Mouse (Mus musculus) midbrain, embryonic 15.5 days (tissue): ENCODE results near the gene Pdzd2. TPM values are rescaled to one million over a fixed set of nuclear protein-coding genes. Genes with fewer than 3 reads are reported as not detected.

Source experiments
- ATAC-seq: fragments of 200-750 bp; cut with Nextera tagmentation; replicated peaks from 2 replicates; pipeline ENCODE4 v1.8.0; 2017; ENCODE audit warnings: moderate TSS enrichment
- H3K27ac ChIP-seq: fragments of 300-500 bp; sonication (generic); 2 replicates; pipeline ENCODE4 v1.5.1; 2015; ENCODE audit warnings: mild to moderate bottlenecking, inconsistent platforms
- H3K27me3 ChIP-seq: fragments of 300-500 bp; sonication (generic); replicated peaks from 2 replicates; pipeline ENCODE4 v1.6.1; 2015; ENCODE audit warnings: inconsistent platforms
- H3K36me3 ChIP-seq: fragments of 300-500 bp; sonication (generic); replicated peaks from 2 replicates; pipeline ENCODE4 v1.6.1; 2015; ENCODE audit warnings: inconsistent platforms
- H3K4me1 ChIP-seq: fragments of 300-500 bp; sonication (generic); 2 replicates; pipeline ENCODE4 v1.6.1; 2015; ENCODE audit warnings: inconsistent platforms
- H3K4me2 ChIP-seq: fragments of 300-500 bp; sonication (generic); 2 replicates; pipeline ENCODE4 v1.6.1; 2015; ENCODE audit warnings: inconsistent platforms, mild to moderate bottlenecking, moderate library complexity
- H3K4me3 ChIP-seq: fragments of 300-500 bp; sonication (generic); 2 replicates; pipeline ENCODE4 v1.5.1; 2015; ENCODE audit warnings: mild to moderate bottlenecking, inconsistent platforms
- H3K9ac ChIP-seq: fragments of 300-500 bp; sonication (generic); 2 replicates; pipeline ENCODE4 v1.6.1; 2015; ENCODE audit warnings: mild to moderate bottlenecking, inconsistent platforms
- H3K9me3 ChIP-seq: fragments of 300-500 bp; sonication (generic); 2 replicates; pipeline ENCODE4 v1.6.1; 2016; ENCODE audit warnings: inconsistent platforms
- WGBS: fragments of 180-500 bp; shearing (Covaris S2); methylation state at CpG from one replicate; pipeline ENCODE4 v1.1.7; 2015; ENCODE audit warnings: mixed read lengths; 5-methylcytosine and 5-hydroxymethylcytosine counted together
- polyA plus RNA-seq: library from polyadenylated mRNA; unstranded; fragments of >200 nt; fragmentation: Nextera tagmentation; extraction: Ambion mirVana; gene quantifications from 2 replicates; pipeline ENCODE4 v1.2.1, GENCODE M21; 2015

The Pdzd2 gene
- polyA plus RNA-seq, 1 experiment from 2014 or later = 17.5 TPM

DNA sequence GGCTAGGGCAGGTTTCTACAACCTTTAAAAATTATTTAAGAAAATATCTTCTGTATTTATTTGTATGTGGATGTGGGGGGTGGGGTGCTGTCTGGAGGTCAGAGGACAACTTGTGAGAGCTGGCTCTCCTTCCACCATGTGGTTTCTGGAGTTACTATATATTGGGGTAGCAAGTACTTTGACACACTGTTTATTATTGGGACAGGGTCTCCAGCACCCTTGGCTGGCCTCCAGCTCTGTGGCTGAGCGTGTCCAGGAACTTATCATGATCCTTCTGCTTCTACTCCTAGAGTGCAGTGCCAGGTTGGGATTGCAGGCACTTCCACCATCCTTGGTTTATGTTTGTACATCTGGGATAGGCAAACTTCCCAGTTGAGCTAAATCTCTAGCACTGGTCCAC is 408.4 kb downstream of the Pdzd2 start:
- H3K27ac ChIP-seq = no peak overlapping the region
- no peak overlapping the region for H3K4me2 ChIP-seq
- H3K9ac ChIP-seq = no peak overlapping the region
- 71% methylated on average over 1 of the region's 1 CpGs for WGBS
- no peaks in the 10 kb centered on the region for H3K9me3 ChIP-seq
- H3K4me1 ChIP-seq = no peaks in the 10 kb centered on the region; the same call in 1 of the 2 replicates
- no peak overlapping the region for H3K4me3 ChIP-seq
- no peaks in the 10 kb centered on the region for H3K36me3 ChIP-seq
- H3K27me3 ChIP-seq = no peaks in the 10 kb centered on the region
- no peak for ATAC-seq

GRCm38 (mm10) chr15:12330892-12331291 is 408.8 kb downstream of the Pdzd2 start:
- no peak overlapping the region for H3K27ac ChIP-seq
- no peak for ATAC-seq
- H3K4me1 ChIP-seq = no peaks in the 10 kb centered on the region; the same call in 1 of the 2 replicates

DNA sequence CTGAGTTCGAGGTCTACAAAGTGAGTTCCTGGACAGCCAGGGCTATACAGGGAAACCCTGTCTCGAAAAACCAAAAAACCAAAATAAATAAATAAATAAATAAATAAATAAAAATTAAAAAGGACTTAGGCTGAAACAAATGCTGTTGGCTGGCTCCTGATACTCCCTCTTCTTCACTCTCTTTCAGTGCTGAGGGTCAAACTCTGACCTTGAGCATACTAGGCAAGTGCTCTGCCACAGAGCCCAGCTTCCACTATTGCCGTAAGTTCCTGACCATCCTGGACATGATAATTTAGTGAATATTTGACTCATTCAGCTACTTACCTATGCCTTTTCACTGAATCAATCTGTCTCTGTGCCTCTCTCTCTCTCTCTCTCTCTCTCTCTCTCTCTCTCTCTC is 409.3 kb downstream of the Pdzd2 start:
- Histone ChIP-seq H3K4me2 (no peak overlapping the region), H3K4me3 (no peak overlapping the region), H3K9ac (no peak overlapping the region), H3K27ac (no peak overlapping the region), H3K27me3 (no peaks in the 10 kb centered on the region), H3K36me3 (no peaks in the 10 kb centered on the region), H3K9me3 (no peaks in the 10 kb centered on the region), H3K4me1 (peaks cover 4% of the 10 kb centered on the region; the same call in 1 of the 2 replicates)
- WGBS = 89% methylated on average over 3 of the region's 3 CpGs
- no peak for ATAC-seq

More at GRCm38 (mm10) chr15:12330892-12331291, 408.8 kb downstream of the Pdzd2 start:
- Histone ChIP-seq H3K27me3 (no peaks in the 10 kb centered on the region), H3K9me3 (no peaks in the 10 kb centered on the region), H3K36me3 (no peaks in the 10 kb centered on the region), H3K9ac (no peak overlapping the region), H3K4me3 (no peak overlapping the region), H3K4me2 (no peak overlapping the region)

DNA sequence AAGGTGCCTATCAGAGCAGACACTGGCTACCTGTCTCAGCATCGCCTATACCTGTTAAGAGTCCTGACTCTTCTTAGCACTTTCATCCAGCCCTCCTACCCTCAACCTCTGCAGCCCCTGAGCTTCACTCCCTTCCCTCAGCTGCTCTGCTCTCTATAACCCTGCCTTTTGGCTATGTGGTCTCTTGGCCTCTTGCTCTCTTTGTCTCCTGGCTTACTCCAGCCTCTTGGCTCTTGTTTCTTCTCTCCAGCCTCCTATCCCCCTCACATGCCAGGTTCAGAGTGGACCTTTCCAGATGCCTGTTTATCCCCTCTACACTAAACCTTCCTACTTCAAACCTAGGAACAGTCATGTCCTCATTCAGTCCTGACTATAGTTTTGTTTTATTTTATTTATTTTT is 415.4 kb downstream of the Pdzd2 start:
- H3K27me3 ChIP-seq = no peaks in the 10 kb centered on the region; the same call in 1 of the 2 replicates
- no peak for ATAC-seq
- no peak overlapping the region for H3K4me3 ChIP-seq
- no peak overlapping the region for H3K9ac ChIP-seq
- no peak overlapping the region for H3K27ac ChIP-seq
- WGBS = 86% methylated on average over 1 of the region's 1 CpGs
- peaks cover 29% of the 10 kb centered on the region for H3K4me1 ChIP-seq
- no peak overlapping the region for H3K4me2 ChIP-seq
- H3K36me3 ChIP-seq = no peaks in the 10 kb centered on the region
- H3K9me3 ChIP-seq = no peaks in the 10 kb centered on the region

DNA sequence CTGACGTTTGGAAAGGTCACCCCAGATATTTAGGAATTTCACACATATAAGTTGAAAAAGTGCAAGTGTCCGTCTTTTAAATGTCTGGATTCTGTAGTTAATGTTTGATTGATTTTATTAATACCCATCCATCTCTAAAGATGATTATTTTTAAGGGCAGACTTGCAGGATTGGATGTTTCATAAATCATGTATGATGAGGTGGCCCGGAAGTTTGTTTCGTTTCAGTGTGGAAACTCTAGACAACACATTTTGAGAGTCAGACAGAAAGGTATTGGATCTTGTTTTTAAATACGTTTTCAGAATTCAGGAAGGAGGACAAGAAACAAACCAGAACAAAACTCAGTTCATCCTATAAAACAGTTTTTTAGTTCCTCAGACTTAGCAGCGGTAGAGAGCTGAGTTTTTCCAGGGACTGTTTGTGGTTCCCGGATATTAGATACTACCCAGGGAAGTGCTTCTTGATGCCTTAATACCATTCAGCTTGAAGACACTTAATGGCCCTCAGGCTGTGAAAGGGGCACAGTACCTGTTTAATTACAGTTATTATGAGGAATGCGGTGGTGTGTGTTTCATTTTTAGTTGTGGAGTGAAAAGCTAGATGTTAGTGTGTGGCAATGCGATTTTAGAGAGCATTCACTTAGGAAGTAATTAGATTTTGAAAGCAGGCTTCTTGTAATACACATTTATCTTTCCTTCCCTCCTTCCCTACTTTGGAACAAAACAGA is 416.9 kb downstream of the Pdzd2 start:
- peak overlapping the region; percentile 78 for H3K4me2 ChIP-seq
- peak overlapping the region; percentile 92 for H3K9ac ChIP-seq
- H3K9me3 ChIP-seq = no peaks in the 10 kb centered on the region
- peak overlapping the region; percentile 91 for H3K4me3 ChIP-seq
- no peaks in the 10 kb centered on the region for H3K36me3 ChIP-seq
- 18% methylated on average over 9 of the region's 9 CpGs for WGBS
- peaks cover 4% of the 10 kb centered on the region; the same call in 1 of the 2 replicates for H3K27me3 ChIP-seq
- ATAC-seq = no peak
- no peak overlapping the region for H3K27ac ChIP-seq
- peaks cover 29% of the 10 kb centered on the region for H3K4me1 ChIP-seq

DNA sequence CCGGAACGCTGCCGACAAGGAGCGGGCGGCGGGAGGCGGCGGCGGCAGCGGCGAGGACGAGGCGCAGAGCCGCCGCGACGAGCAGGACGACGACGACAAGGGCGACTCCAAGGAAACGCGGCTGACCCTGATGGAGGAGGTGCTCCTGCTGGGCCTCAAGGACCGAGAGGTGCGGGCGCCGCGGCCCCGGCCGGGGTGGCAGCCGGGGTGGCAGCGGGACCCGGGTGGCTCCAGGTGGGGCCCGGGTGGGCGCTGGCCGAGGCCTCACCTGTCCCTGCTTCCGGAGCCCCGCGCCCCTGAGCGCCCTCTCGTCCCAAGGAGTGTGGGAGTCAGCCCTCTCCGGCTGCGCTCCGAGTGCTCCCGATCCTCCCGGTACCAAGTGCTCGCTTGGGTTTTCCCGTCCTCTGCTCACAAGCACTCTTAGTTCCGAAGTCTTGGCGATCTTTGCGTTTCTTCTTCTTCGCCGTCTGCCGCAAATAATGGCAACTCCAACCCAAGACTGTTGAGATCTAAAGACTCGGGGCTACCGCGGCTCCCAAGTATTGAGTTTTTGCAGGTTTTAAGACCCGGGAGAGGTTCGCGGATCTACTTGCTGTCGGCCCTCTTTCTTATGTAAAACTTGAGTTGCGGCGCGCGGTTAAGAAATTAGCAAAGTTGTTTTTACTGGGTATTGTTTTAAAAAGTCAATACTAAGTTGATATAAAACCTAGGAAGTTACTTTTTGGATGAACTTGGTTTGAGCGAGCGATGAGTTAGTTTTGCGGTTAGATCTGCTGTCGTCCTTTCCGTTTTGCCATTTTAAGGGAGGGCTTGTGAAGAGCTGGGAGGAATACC is 417.7 kb downstream of the Pdzd2 start, which contains the start of gene 1810049J17Rik:
Gene 1810049J17Rik, minus strand, starts transcription at position 112 of the 834 bp plus-strand sequence.
- Histone ChIP-seq H3K4me2 (peak within 1 kb of the TSS; percentile 78), H3K36me3 (no peaks in the 10 kb centered on the region)
- under 1% methylated on average over 63 of the region's 70 CpGs for WGBS

DNA sequence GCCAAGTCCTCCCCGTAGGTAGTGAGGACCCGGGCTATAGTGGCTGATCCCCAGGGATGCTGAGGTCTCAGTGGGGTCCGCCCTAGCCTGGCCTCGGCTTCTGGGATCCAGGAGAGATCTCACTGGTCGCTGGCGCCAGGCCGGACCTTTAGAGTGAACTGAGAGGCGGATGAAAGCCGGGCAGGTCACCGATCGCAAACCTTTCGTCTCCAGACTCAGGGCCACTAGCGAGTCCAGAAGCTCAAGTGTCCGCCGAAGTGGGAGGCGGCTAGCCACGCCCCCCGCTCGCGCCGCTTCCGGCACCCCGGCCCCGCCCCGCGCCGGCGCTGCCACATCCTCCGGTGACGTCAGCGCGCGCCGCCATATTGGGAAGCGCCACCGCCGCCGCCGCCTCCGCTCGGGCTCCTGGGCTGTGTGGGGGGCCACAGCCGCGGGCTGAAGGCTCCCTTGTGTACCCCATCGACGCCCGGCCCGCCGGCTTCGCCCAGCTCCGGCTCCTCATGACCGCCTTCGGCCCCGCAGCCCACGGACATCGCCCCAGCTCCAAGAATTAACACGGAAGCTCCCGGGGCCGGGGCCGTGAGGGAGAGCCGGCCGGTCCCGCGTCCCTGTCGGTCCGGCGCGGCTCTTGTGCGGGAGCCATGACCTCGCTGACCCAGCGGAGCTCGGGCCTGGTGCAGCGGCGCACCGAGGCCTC is 418.5 kb downstream of the Pdzd2 start, which contains the start of gene Golph3:
Gene Golph3, plus strand, starts transcription at position 360 of the 697 bp plus-strand sequence.
- Histone ChIP-seq H3K27ac (peak within 1 kb of the TSS; percentile 96), H3K36me3 (no peaks in the 10 kb centered on the region), H3K27me3 (peaks cover 4% of the 10 kb centered on the region; the same call in 1 of the 2 replicates), H3K4me2 (peak within 1 kb of the TSS; percentile 78), H3K4me1 (peaks cover 29% of the 10 kb centered on the region), H3K4me3 (peak within 1 kb of the TSS; percentile 91), H3K9me3 (no peaks in the 10 kb centered on the region), H3K9ac (peak within 1 kb of the TSS; percentile 92)
- 0% methylated on average over 70 of the region's 74 CpGs for WGBS
- peak; percentile 97 for ATAC-seq

More for the DNA sequence above, 417.7 kb downstream of the Pdzd2 start, which contains the start of gene 1810049J17Rik:
- Histone ChIP-seq H3K27me3 (peaks cover 4% of the 10 kb centered on the region; the same call in 1 of the 2 replicates), H3K4me3 (peak within 1 kb of the TSS; percentile 91), H3K4me1 (peaks cover 29% of the 10 kb centered on the region), H3K9ac (peak within 1 kb of the TSS; percentile 92), H3K27ac (peak within 1 kb of the TSS; percentile 96), H3K9me3 (no peaks in the 10 kb centered on the region)
- ATAC-seq = peak; percentile 53

- peaks cover 27% of the 10 kb centered on the region for H3K4me1 ChIP-seq
- H3K27ac ChIP-seq = peak overlapping the region; percentile 96
- 6% methylated on average over 22 of the region's 22 CpGs for WGBS
- H3K9me3 ChIP-seq = no peaks in the 10 kb centered on the region
- no peaks in the 10 kb centered on the region for H3K36me3 ChIP-seq
- peak overlapping the region; percentile 92 for H3K9ac ChIP-seq
- peak overlapping the region; percentile 91 for H3K4me3 ChIP-seq
- no peak; the same call in 1 of the 2 replicates for ATAC-seq
- H3K27me3 ChIP-seq = peaks cover 4% of the 10 kb centered on the region; the same call in 1 of the 2 replicates
- peak overlapping the region; percentile 78 for H3K4me2 ChIP-seq
Measured at GRCm38 (mm10) chr15:12320441-12321090, 419.2 kb downstream of the Pdzd2 start.

- Histone ChIP-seq H3K36me3 (no peaks in the 10 kb centered on the region), H3K4me3 (no peak overlapping the region), H3K27ac (no peak overlapping the region), H3K4me1 (peaks cover 25% of the 10 kb centered on the region), H3K9ac (no peak overlapping the region), H3K27me3 (peaks cover 4% of the 10 kb centered on the region; the same call in 1 of the 2 replicates), H3K4me2 (no peak overlapping the region), H3K9me3 (no peaks in the 10 kb centered on the region)
- WGBS = 39% methylated on average over 5 of the region's 5 CpGs
- no peak for ATAC-seq
Measured at GRCm38 (mm10) chr15:12319889-12320288, 419.8 kb downstream of the Pdzd2 start.

GRCm38 (mm10) chr15:12318451-12318850 is 421.3 kb downstream of the Pdzd2 start:
- Histone ChIP-seq H3K36me3 (no peaks in the 10 kb centered on the region), H3K4me2 (no peak overlapping the region), H3K27ac (no peak overlapping the region), H3K4me3 (no peak overlapping the region), H3K4me1 (peaks cover 15% of the 10 kb centered on the region), H3K9ac (no peak overlapping the region), H3K9me3 (no peaks in the 10 kb centered on the region), H3K27me3 (peaks cover 4% of the 10 kb centered on the region; the same call in 1 of the 2 replicates)
- no peak for ATAC-seq
- 82% methylated on average over 8 of the region's 8 CpGs for WGBS

DNA sequence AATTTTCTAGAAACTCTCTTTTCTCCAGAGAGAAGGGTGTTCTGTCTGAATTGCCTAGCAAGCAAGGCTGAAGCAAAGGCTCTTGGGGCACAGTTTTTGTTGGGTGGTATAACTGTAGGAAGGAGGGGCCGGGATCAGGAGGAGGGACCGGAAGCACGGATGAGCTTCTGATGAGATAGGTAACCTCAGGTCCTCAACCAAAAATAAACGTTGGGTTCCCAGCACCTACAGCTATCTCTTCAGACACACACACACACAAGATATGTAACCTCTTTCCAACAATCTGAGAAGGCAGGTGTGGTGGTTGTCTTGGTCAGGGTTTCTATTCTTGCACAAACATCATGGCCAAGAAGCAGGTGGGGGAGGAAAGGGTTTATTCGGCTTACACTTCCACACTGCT is 422.4 kb downstream of the Pdzd2 start:
- no peaks in the 10 kb centered on the region for H3K9me3 ChIP-seq
- H3K4me3 ChIP-seq = no peak overlapping the region
- WGBS = 90% methylated on average over 5 of the region's 5 CpGs
- peaks cover 5% of the 10 kb centered on the region; the same call in 1 of the 2 replicates for H3K4me1 ChIP-seq
- H3K9ac ChIP-seq = no peak overlapping the region
- no peak for ATAC-seq
- H3K4me2 ChIP-seq = no peak overlapping the region
- H3K36me3 ChIP-seq = no peaks in the 10 kb centered on the region
- H3K27me3 ChIP-seq = peaks cover 4% of the 10 kb centered on the region; the same call in 1 of the 2 replicates
- H3K27ac ChIP-seq = no peak overlapping the region
